Mouse (Mus musculus) midbrain, embryonic 16.5 days (tissue): ENCODE data around the gene Spred2. TPM values are rescaled to one million over a fixed set of nuclear protein-coding genes. Genes with fewer than 3 reads are reported as not detected.

Experiments used
- ATAC-seq: fragments of 200-750 bp; cut with Nextera tagmentation; 2 replicates; pipeline ENCODE4 v1.8.0; 2017; ENCODE audit warnings: moderate TSS enrichment
- H3K27ac ChIP-seq: fragments of 300-500 bp; sonication (generic); 2 replicates; pipeline ENCODE4 v1.5.1; 2014; ENCODE audit warnings: mild to moderate bottlenecking, low read length, mixed read lengths
- H3K27me3 ChIP-seq: fragments of 300-500 bp; sonication (generic); 2 replicates; pipeline ENCODE4 v1.6.1; 2014; ENCODE audit warnings: low read depth, low read length, mixed read lengths; ENCODE audit not compliant: control insufficient read depth, insufficient read depth
- H3K36me3 ChIP-seq: fragments of 300-500 bp; sonication (generic); 2 replicates; pipeline ENCODE4 v1.6.1; 2014; ENCODE audit warnings: mild to moderate bottlenecking, low read length, moderate library complexity, mixed read lengths; ENCODE audit not compliant: control insufficient read depth, insufficient read depth
- H3K4me1 ChIP-seq: fragments of 300-500 bp; sonication (generic); 2 replicates; pipeline ENCODE4 v1.6.1; 2014; ENCODE audit warnings: mild to moderate bottlenecking, low read length, mixed read lengths; ENCODE audit not compliant: control insufficient read depth, insufficient read depth
- H3K4me2 ChIP-seq: fragments of 300-500 bp; sonication (generic); 2 replicates; pipeline ENCODE4 v1.6.1; 2014; ENCODE audit warnings: mild to moderate bottlenecking, low read length, mixed read lengths
- H3K4me3 ChIP-seq: fragments of 300-500 bp; sonication (generic); 2 replicates; pipeline ENCODE4 v1.5.1; 2014; ENCODE audit warnings: low read depth, mild to moderate bottlenecking, low read length, moderate library complexity, mixed read lengths
- H3K9ac ChIP-seq: fragments of 300-500 bp; sonication (generic); 2 replicates; pipeline ENCODE4 v1.6.1; 2014; ENCODE audit warnings: low read depth, low read length, mixed read lengths
- H3K9me3 ChIP-seq: fragments of 300-500 bp; sonication (generic); replicated peaks from 2 replicates; pipeline ENCODE4 v1.6.1; 2014; ENCODE audit warnings: mild to moderate bottlenecking, low read length, mixed read lengths; ENCODE audit not compliant: control insufficient read depth, poor library complexity, severe bottlenecking
- WGBS: fragments of 180-500 bp; shearing (Covaris S2); extraction: QIAGEN DNeasy Blood & Tissue Kit; methylation state at CpG from one replicate; pipeline ENCODE4 v1.1.7; 2014; 5-methylcytosine and 5-hydroxymethylcytosine counted together
- polyA plus RNA-seq: library from polyadenylated mRNA; unstranded; fragments of >200 nt; fragmentation: Nextera tagmentation; extraction: Ambion mirVana; gene quantifications from 2 replicates; pipeline ENCODE4 v1.2.1, GENCODE M21; 2015

The Spred2 gene
- polyA plus RNA-seq, 1 experiment from 2014 or later: 4.8 TPM

DNA sequence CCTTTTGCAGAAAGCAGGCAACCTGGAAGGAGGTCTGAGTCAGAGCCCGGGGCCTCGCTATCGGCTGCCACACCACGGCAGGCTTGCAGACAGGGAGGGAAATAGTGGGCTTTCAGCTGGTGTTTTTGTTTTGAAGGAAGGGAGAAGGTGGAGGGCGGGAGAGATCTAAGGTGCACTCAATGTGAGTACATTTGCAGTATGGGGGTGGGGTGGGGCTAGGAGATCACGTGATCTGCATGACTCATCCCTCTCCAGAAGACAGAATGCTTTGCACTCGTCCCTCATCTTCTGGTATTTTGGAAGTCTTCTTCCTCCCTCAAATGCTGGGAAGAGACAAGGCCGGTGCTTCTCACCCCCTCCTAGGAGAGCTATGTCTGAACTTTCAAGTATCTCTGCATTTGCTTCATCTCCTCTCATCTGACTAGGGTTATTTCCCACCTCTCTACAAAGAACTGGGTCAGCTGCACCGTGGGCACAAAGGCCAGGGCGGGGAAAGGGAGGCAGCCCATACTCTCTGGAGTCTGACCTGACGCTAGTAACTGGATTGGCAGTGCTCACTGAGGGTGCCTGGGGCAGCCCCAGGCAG, 111.3 kb downstream of the Spred2 start:
- H3K36me3 ChIP-seq: no peaks in the 10 kb centered on the region
- H3K4me2 ChIP-seq: no peak overlapping the region
- 62% methylated on average over 11 of the region's 11 CpGs for WGBS
- ATAC-seq: 0 out of 2 replicates have a peak, but pooled peaks have one; percentile 19
- H3K9me3 ChIP-seq: no peaks in the 10 kb centered on the region
- H3K27ac ChIP-seq: no peak overlapping the region
- H3K4me3 ChIP-seq: no peak overlapping the region
- H3K9ac ChIP-seq: no peak overlapping the region
- H3K27me3 ChIP-seq: no peaks in the 10 kb centered on the region
- H3K4me1 ChIP-seq: peaks cover 4% of the 10 kb centered on the region; the same call in 1 of the 2 replicates

DNA sequence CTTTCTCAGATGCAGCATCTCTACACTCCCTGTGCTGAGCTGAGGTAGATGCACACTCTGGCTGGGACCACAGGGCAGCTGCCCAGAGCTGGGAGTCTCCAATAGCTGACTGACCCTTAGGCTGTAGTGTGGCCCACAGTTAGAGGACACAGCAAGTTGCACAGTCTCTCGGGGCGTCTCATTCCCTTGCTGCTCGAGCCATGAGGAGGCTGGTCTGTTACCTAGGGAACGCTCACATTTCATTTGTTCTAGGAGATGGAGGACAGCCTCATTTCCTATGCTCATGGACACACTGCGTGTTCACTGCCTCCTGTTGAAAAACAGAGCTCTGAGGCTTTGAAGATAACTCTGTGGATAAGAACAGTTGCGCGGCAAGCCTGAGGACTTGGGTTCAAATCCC, 111.8 kb downstream of the Spred2 start:
- no peaks in the 10 kb centered on the region for H3K36me3 ChIP-seq
- WGBS: 62% methylated on average over 7 of the region's 7 CpGs
- no peak overlapping the region for H3K27ac ChIP-seq
- H3K4me2 ChIP-seq: no peak overlapping the region
- ATAC-seq: peak; percentile 22; the same call in 1 of the 2 replicates
- H3K4me3 ChIP-seq: no peak overlapping the region
- H3K9me3 ChIP-seq: no peaks in the 10 kb centered on the region
- peaks cover 4% of the 10 kb centered on the region; the same call in 1 of the 2 replicates for H3K4me1 ChIP-seq
- H3K9ac ChIP-seq: no peak overlapping the region
- H3K27me3 ChIP-seq: no peaks in the 10 kb centered on the region

DNA sequence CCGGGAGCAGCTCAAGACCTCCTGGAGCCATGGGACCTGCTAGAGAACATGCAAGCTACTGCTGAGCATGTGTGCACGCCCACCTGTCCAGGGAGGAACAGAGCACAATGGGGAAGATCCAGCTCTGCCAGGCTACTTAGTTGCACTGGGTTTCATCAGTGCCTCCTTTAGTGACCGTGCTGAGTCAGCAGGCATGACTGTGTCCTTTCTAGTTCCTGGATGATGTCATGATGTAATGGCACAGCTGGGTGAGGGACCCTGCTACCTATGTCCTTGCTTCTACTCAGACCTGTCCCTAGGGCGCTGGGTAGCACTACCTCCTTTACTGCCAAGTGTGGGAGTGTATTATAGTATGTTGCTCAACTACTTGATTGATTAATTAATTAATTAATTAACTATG, 113.6 kb downstream of the Spred2 start:
- Histone ChIP-seq H3K4me3 (no peak overlapping the region), H3K9ac (no peak overlapping the region), H3K9me3 (no peaks in the 10 kb centered on the region), H3K36me3 (no peaks in the 10 kb centered on the region), H3K27ac (no peak overlapping the region), H3K4me2 (no peak overlapping the region), H3K27me3 (no peaks in the 10 kb centered on the region), H3K4me1 (peaks cover 4% of the 10 kb centered on the region; the same call in 1 of the 2 replicates)
- WGBS: 92% methylated on average over 4 of the region's 4 CpGs
- ATAC-seq: 0 out of 2 replicates have a peak, but pooled peaks have one; percentile 12

DNA sequence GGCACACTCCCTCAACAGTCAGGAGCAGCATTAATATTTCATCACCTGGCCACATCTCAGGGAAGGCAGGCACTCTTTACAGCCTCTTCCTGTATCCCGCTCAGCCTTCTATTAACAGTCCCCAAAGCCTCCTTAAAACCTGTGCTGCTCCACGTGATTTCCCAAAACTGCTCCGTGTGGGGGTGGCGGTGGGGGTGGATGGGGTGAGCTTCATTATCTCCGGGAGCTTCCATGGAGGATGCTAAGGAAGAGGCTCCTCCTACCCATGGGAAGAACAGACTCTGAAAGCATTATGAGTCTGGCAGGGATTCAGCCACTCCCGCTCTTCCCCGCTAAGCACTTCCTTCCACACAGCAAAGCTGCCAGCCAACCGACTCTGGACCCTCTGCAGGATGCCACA, 114.5 kb downstream of the Spred2 start:
- 0 out of 2 replicates have a peak overlapping the region, but pooled peaks have one; percentile 35 for H3K9ac ChIP-seq
- H3K36me3 ChIP-seq: no peaks in the 10 kb centered on the region
- H3K27ac ChIP-seq: 0 out of 2 replicates have a peak overlapping the region, but pooled peaks have one; percentile 26
- H3K4me1 ChIP-seq: peaks cover 4% of the 10 kb centered on the region; the same call in 1 of the 2 replicates
- H3K9me3 ChIP-seq: no peaks in the 10 kb centered on the region
- H3K4me3 ChIP-seq: peak overlapping the region; percentile 8
- no peaks in the 10 kb centered on the region for H3K27me3 ChIP-seq
- peak overlapping the region; percentile 49 for H3K4me2 ChIP-seq
- 19% methylated on average over 8 of the region's 8 CpGs for WGBS
- ATAC-seq: peak; percentile 75

DNA sequence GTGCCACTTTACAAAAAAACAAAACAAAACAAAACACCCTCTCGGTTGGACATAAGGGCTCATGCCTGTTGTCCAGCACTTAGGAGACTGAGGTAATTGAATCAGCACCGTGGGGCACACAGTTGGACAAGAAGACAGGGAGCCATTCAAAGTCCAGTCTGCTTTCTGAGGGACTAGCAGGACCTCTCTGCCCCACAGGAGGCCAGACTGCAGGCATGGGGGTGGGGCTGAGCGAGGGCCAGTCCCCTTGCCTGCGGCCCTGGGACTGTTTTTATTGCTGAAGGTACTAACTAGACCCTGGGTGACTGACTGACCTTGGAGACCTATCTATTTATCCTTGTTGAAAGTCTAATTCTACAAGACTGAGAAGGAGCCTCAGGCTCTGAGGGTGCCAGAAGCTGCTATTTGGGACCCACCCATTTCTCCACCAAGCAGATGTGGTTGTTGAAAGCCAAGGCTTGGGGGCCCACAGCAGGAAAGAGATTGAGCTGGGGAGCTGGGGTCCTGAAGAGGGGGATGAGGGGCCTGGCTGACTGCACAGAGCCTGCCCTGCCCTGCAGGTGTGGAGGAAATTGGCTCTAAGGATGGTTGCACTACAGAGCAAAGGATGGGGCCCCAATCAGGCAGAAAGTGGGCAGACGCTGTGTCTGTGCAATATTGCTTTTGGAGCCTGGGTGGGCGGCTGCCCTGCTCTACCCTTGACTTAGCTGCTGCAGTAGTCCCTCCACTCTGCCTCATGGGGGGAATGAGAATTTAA, 117.2 kb downstream of the Spred2 start:
- no peak overlapping the region for H3K4me3 ChIP-seq
- H3K27me3 ChIP-seq: no peaks in the 10 kb centered on the region
- WGBS: 25% methylated on average over 6 of the region's 6 CpGs
- no peaks in the 10 kb centered on the region for H3K36me3 ChIP-seq
- no peak for ATAC-seq
- H3K9ac ChIP-seq: no peak overlapping the region
- peaks cover 4% of the 10 kb centered on the region; the same call in 1 of the 2 replicates for H3K4me1 ChIP-seq
- H3K4me2 ChIP-seq: no peak overlapping the region
- no peak overlapping the region for H3K27ac ChIP-seq
- no peaks in the 10 kb centered on the region for H3K9me3 ChIP-seq

DNA sequence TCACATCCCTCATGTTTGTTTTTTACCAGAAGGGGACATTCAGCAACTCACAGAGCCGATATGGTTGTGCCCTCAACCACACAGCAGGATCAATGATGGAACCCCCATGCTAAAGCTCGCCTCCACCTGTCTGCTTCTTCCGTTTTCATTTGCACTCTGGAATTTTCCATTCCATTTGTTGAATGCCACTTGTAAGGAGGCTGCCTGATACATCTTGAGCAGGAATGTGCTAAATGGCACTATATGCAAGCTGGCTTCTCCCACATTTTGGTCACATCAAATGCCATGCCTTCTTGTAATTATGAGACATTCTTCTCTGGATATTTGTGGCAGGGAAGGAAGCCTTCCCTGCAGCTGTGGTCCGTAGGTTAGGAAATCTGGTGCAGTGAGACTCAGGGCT, 117.9 kb downstream of the Spred2 start:
- Histone ChIP-seq H3K27ac (no peak overlapping the region), H3K9ac (no peak overlapping the region), H3K36me3 (no peaks in the 10 kb centered on the region), H3K4me3 (no peak overlapping the region), H3K4me2 (no peak overlapping the region), H3K27me3 (no peaks in the 10 kb centered on the region), H3K4me1 (peaks cover 4% of the 10 kb centered on the region; the same call in 1 of the 2 replicates), H3K9me3 (no peaks in the 10 kb centered on the region)
- ATAC-seq: no peak
- 68% methylated on average over 4 of the region's 4 CpGs for WGBS

DNA sequence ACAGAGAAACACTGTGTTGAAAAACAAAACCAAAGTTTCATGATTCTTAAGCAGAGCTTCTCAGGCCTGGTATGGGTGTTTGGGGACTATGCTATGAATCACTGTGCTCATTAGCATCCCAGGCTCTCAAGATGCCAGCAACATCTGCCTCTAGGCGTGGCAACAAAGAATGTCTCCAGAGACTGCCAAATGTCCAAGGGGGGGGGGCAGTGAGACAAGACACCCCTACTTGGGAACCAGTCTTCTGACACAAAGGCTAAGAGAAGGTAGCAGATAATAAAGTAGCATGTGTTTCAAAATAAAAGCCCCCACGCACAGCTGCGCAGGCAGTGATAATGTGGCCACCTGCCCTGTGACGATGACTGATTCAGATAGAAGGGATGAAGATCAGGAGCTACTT, 119.1 kb downstream of the Spred2 start:
- Histone ChIP-seq H3K4me3 (no peak overlapping the region), H3K9ac (no peak overlapping the region), H3K9me3 (no peaks in the 10 kb centered on the region), H3K27ac (no peak overlapping the region), H3K36me3 (no peaks in the 10 kb centered on the region), H3K4me1 (peaks cover 4% of the 10 kb centered on the region; the same call in 1 of the 2 replicates), H3K4me2 (no peak overlapping the region), H3K27me3 (no peaks in the 10 kb centered on the region)
- WGBS: 69% methylated on average over 4 of the region's 4 CpGs
- no peak for ATAC-seq

DNA sequence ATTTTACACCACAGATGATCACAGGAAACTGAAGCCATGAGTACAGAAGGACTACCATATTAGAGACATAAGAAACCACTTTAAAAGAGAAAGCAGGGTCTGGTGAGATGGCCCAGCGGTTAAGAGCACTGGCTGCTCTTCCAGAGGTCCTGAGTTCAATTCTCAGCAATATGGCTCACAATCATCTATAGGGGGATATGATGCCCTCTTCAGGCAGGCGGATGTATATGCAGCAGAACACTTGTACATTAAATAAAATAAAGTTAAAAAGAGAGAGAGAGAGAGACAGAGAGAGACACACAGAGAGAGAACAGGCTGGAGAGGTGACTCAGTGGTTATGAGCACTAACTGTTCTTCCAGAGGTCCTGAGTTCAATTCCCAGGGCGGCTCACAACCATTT, 121.4 kb downstream of the Spred2 start:
- Histone ChIP-seq H3K36me3 (no peaks in the 10 kb centered on the region), H3K4me2 (no peak overlapping the region), H3K27ac (no peak overlapping the region), H3K4me1 (no peaks in the 10 kb centered on the region; the same call in 1 of the 2 replicates), H3K27me3 (no peaks in the 10 kb centered on the region), H3K9ac (no peak overlapping the region), H3K9me3 (no peaks in the 10 kb centered on the region), H3K4me3 (no peak overlapping the region)
- 65% methylated on average over 3 of the region's 3 CpGs for WGBS
- no peak for ATAC-seq
